Mouse (Mus musculus): ENCODE measurements around the gene Piezo1.

- no peak for TF ChIP-seq CTCF (IDR thresholded peaks at IDR 0.05; ENCODE audit: low read depth)
- TF ChIP-seq EP300 (IDR thresholded peaks at IDR 0.05; ENCODE audit: low read depth) = no peak
These were observed 99.9 kb downstream of the Piezo1 start for GRCm38 (mm10) chr8:122451161-122451703.

Data from liver, postnatal 0 days (tissue).